Mouse (Mus musculus): Measurements from ENCODE around the gene Gm17657. TPM values are rescaled to one million over a fixed set of nuclear protein-coding genes. Genes with fewer than 3 reads are reported as not detected.

Gene Gm17657
- total and polyA plus RNA-seq, 2 experiments from 2014 or later = not detected

DNA sequence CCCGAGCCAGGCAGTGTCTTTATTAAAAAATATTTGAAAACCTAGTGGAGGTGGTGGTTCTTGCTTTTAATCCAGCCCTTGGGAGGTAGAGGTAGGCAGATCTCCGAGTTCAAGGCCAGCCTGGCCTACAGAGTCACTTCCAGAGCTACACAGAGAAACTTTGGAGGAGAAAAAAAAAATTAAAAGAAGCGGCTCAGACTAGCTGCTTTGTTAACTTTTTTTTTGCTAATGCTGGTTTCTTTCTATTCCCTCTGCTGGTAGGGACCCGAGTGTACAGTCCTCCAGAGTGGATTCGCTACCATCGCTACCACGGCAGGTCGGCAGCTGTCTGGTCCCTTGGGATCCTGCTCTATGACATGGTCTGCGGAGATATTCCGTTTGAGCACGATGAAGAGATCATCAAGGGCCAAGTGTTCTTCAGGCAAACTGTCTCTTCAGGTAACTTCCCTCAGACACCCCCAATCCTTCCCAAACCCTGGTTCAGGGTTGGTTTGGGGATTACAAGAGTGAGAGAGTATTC is 55.9 kb downstream of the Gm17657 start:
- H3K4me1 ChIP-seq (ENCODE audit: insufficient read depth, low read length) = peaks cover 8% of the 10 kb centered on the region; the same call in 1 of the 2 replicates
- no peak for ATAC-seq (ENCODE audit: low FRiP score)
- peaks cover 7% of the 10 kb centered on the region for H3K36me3 ChIP-seq (ENCODE audit: insufficient read depth, low read length)
- H3K4me3 ChIP-seq (ENCODE audit: low read depth, low read length) = no peak overlapping the region
- no peaks in the 10 kb centered on the region for H3K9me3 ChIP-seq (ENCODE audit: low read length)
- TF ChIP-seq CTCF (IDR thresholded peaks at IDR 0.05) = no peak
- DNase-seq (ENCODE audit: low spot score) = no peak
- WGBS = 70% methylated on average over 11 of the region's 11 CpGs
- no peak overlapping the region for H3K27ac ChIP-seq (ENCODE audit: low read depth, low read length)
- no peaks in the 10 kb centered on the region for H3K27me3 ChIP-seq (ENCODE audit: insufficient read depth, low read length)
- no peak overlapping the region for H3K9ac ChIP-seq (replicated peaks; ENCODE audit: low read length, poor library complexity, severe bottlenecking)
- H3K4me2 ChIP-seq (ENCODE audit: low read depth, low read length, poor library complexity, severe bottlenecking) = 0 out of 2 replicates have a peak overlapping the region, but pooled peaks have one; percentile 88

DNA sequence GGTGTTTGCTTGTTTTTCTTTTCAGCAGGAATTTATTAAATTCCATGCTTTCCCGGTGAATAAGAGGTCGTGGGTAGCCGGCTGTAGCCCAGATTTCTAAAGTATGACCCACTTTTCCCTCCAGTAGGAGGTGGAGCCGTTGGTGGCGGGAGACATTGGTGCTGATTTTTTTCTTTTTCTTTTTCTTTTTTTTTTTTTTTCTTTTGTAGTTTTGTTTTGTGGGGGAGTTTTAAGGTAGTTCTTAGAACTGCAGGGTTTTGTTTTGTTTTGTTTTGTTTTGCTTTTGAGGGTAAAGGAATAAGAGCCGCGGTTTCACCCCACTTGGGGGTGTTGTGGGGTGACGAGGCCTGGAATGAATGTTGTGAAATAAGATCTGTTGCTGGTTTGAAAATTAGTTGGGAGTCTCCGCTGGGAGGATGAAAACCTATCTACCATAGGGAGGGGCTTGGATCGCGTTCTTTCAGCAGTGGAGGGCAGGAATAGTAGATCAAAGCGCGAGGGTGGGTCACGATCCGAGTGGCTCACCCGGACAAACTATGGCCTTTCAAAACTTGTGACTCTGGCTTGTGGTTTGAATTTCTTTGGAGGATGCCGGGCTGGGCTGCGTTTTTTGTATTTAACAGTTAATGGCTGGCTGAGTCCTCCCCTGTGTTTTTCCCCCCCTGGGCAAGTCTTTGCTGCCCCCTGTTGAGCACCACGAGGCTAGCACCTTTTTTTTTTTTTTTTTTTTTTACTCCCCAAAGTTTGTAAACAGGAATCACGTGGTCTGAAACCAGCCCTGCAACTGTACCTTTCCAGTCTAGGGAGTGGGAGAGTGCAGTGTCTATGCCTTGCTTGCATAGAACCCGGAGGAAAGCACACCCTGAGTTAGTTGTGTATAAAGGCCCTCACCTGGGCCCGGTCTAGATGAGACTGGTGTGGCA is 56.9 kb downstream of the Gm17657 start:
- H3K9me3 ChIP-seq (ENCODE audit: low read length) = no peaks in the 10 kb centered on the region
- H3K27me3 ChIP-seq (ENCODE audit: insufficient read depth, low read length) = no peaks in the 10 kb centered on the region
- H3K27ac ChIP-seq (ENCODE audit: low read depth, low read length) = peak overlapping the region; percentile 91; the same call in 1 of the 2 replicates
- peak overlapping the region; percentile 82 for H3K9ac ChIP-seq (replicated peaks; ENCODE audit: low read length, poor library complexity, severe bottlenecking)
- peak; percentile 61 for DNase-seq (ENCODE audit: low spot score)
- peak overlapping the region; percentile 85 for H3K4me3 ChIP-seq (ENCODE audit: low read depth, low read length)
- H3K4me1 ChIP-seq (ENCODE audit: insufficient read depth, low read length) = peaks cover 8% of the 10 kb centered on the region; the same call in 1 of the 2 replicates
- H3K4me2 ChIP-seq (ENCODE audit: low read depth, low read length, poor library complexity, severe bottlenecking) = peak overlapping the region; percentile 88
- peaks cover 7% of the 10 kb centered on the region for H3K36me3 ChIP-seq (ENCODE audit: insufficient read depth, low read length)
- WGBS = 2% methylated on average over 22 of the region's 22 CpGs
- ATAC-seq (ENCODE audit: low FRiP score) = no peak
- TF ChIP-seq CTCF (IDR thresholded peaks at IDR 0.05) = peak; percentile 79

DNA sequence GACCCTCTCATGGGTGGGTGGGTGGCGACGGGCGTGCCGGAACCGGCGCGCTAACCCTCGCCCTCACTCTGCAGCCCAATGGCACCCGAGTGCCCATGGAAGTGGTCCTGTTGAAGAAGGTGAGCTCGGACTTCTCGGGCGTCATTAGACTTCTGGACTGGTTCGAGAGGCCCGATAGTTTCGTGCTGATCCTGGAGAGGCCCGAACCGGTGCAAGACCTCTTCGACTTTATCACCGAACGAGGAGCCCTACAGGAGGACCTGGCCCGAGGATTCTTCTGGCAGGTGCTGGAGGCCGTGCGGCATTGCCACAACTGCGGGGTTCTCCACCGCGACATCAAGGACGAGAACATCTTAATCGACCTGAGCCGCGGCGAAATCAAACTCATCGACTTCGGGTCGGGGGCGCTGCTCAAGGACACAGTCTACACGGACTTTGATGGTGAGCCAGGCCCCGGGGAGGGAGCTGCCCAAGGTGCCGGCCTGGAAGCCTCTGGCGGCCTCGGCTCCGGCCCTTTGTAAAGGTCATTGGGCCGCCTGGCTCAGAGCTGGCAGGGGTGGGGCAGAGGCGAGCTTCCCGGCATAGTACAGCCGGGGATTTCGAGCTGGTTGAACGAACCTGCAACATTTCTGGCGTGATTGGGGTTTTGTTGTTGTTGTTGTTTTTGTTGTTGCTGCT is 57.7 kb downstream of the Gm17657 start:
- H3K4me2 ChIP-seq (ENCODE audit: low read depth, low read length, poor library complexity, severe bottlenecking) = peak overlapping the region; percentile 88
- H3K9me3 ChIP-seq (ENCODE audit: low read length) = no peaks in the 10 kb centered on the region
- no peak for TF ChIP-seq CTCF (IDR thresholded peaks at IDR 0.05)
- peaks cover 7% of the 10 kb centered on the region for H3K36me3 ChIP-seq (ENCODE audit: insufficient read depth, low read length)
- ATAC-seq (ENCODE audit: low FRiP score) (peak; percentile 7; the same call in 1 of the 2 replicates), DNase-seq (ENCODE audit: low spot score) (peak; percentile 22)
- H3K27ac ChIP-seq (ENCODE audit: low read depth, low read length) = peak overlapping the region; percentile 91
- peak overlapping the region; percentile 82 for H3K9ac ChIP-seq (replicated peaks; ENCODE audit: low read length, poor library complexity, severe bottlenecking)
- H3K27me3 ChIP-seq (ENCODE audit: insufficient read depth, low read length) = no peaks in the 10 kb centered on the region
- peaks cover 8% of the 10 kb centered on the region; the same call in 1 of the 2 replicates for H3K4me1 ChIP-seq (ENCODE audit: insufficient read depth, low read length)
- H3K4me3 ChIP-seq (ENCODE audit: low read depth, low read length) = peak overlapping the region; percentile 85
- under 1% methylated on average over 48 of the region's 48 CpGs for WGBS

DNA sequence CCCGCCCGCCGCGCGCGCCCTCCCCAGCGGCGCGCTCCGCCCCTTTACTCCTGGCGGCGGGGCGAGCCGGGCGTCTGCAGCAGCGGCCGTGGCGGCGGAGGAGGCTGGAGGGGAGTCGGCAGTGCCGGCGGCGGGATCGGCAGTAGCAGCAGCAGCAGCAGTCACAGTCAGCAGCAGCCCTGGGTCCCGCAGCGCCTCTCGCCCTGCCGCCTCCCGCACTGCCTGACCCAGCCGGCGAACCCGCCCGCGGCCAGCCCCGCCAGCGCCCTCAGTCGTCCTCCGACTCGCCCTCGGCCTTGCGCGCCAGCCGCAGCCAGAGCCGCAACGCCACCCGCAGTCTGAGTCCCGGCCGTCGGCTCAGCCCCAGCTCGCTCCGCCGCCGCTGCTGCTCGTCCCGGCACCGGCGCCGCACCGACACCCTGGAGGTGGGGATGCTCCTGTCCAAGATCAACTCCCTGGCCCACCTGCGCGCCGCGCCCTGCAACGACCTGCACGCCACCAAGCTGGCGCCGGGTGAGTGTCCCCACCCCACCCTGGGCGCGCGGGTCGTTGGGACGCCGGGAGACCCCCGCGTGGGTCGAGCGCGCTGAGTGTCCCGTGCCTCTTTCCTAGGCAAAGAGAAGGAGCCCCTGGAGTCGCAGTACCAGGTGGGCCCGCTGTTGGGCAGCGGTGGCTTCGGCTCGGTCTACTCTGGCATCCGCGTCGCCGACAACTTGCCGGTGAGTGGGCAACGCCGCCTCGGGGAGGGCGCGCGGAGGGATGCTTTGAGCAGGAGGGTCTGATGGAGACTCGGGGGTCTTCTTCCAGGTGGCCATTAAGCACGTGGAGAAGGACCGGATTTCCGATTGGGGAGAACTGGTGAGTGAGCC is 58.5 kb downstream of the Gm17657 start, which contains the start of gene Pim1:
Pim1 (plus strand) TSS at position 41 of the 869 bp plus-strand sequence.
- DNase-seq (ENCODE audit: low spot score) = peak; percentile 63

More for the DNA sequence above, 58.5 kb downstream of the Gm17657 start, which contains the start of gene Pim1:
- ATAC-seq (ENCODE audit: low FRiP score) = peak; percentile 45
- Histone ChIP-seq H3K4me1 (ENCODE audit: insufficient read depth, low read length) (peaks cover 8% of the 10 kb centered on the region; the same call in 1 of the 2 replicates), H3K9ac (replicated peaks; ENCODE audit: low read length, poor library complexity, severe bottlenecking) (peak within 1 kb of the TSS; percentile 82), H3K9me3 (ENCODE audit: low read length) (no peaks in the 10 kb centered on the region), H3K4me3 (ENCODE audit: low read depth, low read length) (peak within 1 kb of the TSS; percentile 85), H3K36me3 (ENCODE audit: insufficient read depth, low read length) (peaks cover 7% of the 10 kb centered on the region), H3K27ac (ENCODE audit: low read depth, low read length) (peak within 1 kb of the TSS; percentile 91), H3K27me3 (ENCODE audit: insufficient read depth, low read length) (no peaks in the 10 kb centered on the region), H3K4me2 (ENCODE audit: low read depth, low read length, poor library complexity, severe bottlenecking) (peak within 1 kb of the TSS; percentile 88)
- 1% methylated on average over 71 of the region's 99 CpGs for WGBS
- TF ChIP-seq CTCF (IDR thresholded peaks at IDR 0.05) = peak; percentile 39

Measured in midbrain, postnatal 0 days (tissue).